Mouse (Mus musculus): Measurements from ENCODE around the gene Sgsm1. TPM values are rescaled to one million over a fixed set of nuclear protein-coding genes. Genes with fewer than 3 reads are reported as not detected.

The Sgsm1 gene
- polyA plus RNA-seq, 1 experiment, result not detected

- no peaks in the 10 kb centered on the region for H3K9me3 ChIP-seq
Measured at GRCm38 (mm10) chr5:113214041-113214440, 96.5 kb downstream of the Sgsm1 start.

GRCm38 (mm10) chr5:113212156-113212835 is 98.3 kb downstream of the Sgsm1 start:
- Histone ChIP-seq H3K36me3 (replicated peaks; ENCODE audit: low read length) (no peaks in the 10 kb centered on the region), H3K9me3 (peaks cover 6% of the 10 kb centered on the region; the same call in 1 of the 2 replicates), H3K4me1 (peaks cover 18% of the 10 kb centered on the region), H3K27me3 (replicated peaks) (peaks cover 92% of the 10 kb centered on the region), H3K4me3 (replicated peaks) (no peak overlapping the region)
- TF ChIP-seq FLI1 (IDR thresholded peaks at IDR 0.05; ENCODE audit: low read length) (no peak), GATA1 (IDR thresholded peaks at IDR 0.05; ENCODE audit: borderline replicate concordance, low read length) (no peak)

More at GRCm38 (mm10) chr5:113214041-113214440, 96.5 kb downstream of the Sgsm1 start:
- TF ChIP-seq FLI1 (IDR thresholded peaks at IDR 0.05; ENCODE audit: low read length), result no peak
- TF ChIP-seq GATA1 (IDR thresholded peaks at IDR 0.05; ENCODE audit: borderline replicate concordance, low read length), result no peak
- Histone ChIP-seq H3K27me3 (replicated peaks) (peaks cover 88% of the 10 kb centered on the region), H3K4me3 (replicated peaks) (no peak overlapping the region), H3K36me3 (replicated peaks; ENCODE audit: low read length) (no peaks in the 10 kb centered on the region), H3K4me1 (peaks cover 11% of the 10 kb centered on the region)

GRCm38 (mm10) chr5:113210314-113210713 is 100.3 kb downstream of the Sgsm1 start:
- no peaks in the 10 kb centered on the region for H3K36me3 ChIP-seq (replicated peaks; ENCODE audit: low read length)
- peaks cover 10% of the 10 kb centered on the region; the same call in 1 of the 2 replicates for H3K9me3 ChIP-seq
- no peak overlapping the region for H3K4me3 ChIP-seq (replicated peaks)
- H3K4me1 ChIP-seq, result peaks cover 38% of the 10 kb centered on the region
- TF ChIP-seq FLI1 (IDR thresholded peaks at IDR 0.05; ENCODE audit: low read length) (no peak), GATA1 (IDR thresholded peaks at IDR 0.05; ENCODE audit: borderline replicate concordance, low read length) (no peak)
- H3K27me3 ChIP-seq (replicated peaks), result peaks cover 90% of the 10 kb centered on the region

- no peak for TF ChIP-seq FLI1 (IDR thresholded peaks at IDR 0.05; ENCODE audit: low read length)
- peaks cover 42% of the 10 kb centered on the region for H3K4me1 ChIP-seq
- peaks cover 12% of the 10 kb centered on the region; the same call in 1 of the 2 replicates for H3K9me3 ChIP-seq
- H3K27me3 ChIP-seq (replicated peaks), result peaks cover 91% of the 10 kb centered on the region
- no peaks in the 10 kb centered on the region for H3K36me3 ChIP-seq (replicated peaks; ENCODE audit: low read length)
- no peak overlapping the region for H3K4me3 ChIP-seq (replicated peaks)
Measured at GRCm38 (mm10) chr5:113209898-113210297, 100.7 kb downstream of the Sgsm1 start.

- no peak overlapping the region for H3K4me3 ChIP-seq (replicated peaks)
- peaks cover 44% of the 10 kb centered on the region for H3K4me1 ChIP-seq
- TF ChIP-seq GATA1 (IDR thresholded peaks at IDR 0.05; ENCODE audit: borderline replicate concordance, low read length) (no peak), FLI1 (IDR thresholded peaks at IDR 0.05; ENCODE audit: low read length) (no peak)
- no peaks in the 10 kb centered on the region for H3K36me3 ChIP-seq (replicated peaks; ENCODE audit: low read length)
- H3K27me3 ChIP-seq (replicated peaks), result peaks cover 92% of the 10 kb centered on the region
- peaks cover 12% of the 10 kb centered on the region; the same call in 1 of the 2 replicates for H3K9me3 ChIP-seq
Measured at GRCm38 (mm10) chr5:113209401-113209750, 101.2 kb downstream of the Sgsm1 start.

GRCm38 (mm10) chr5:113208622-113209400 is 101.8 kb downstream of the Sgsm1 start:
- TF ChIP-seq GATA1 (IDR thresholded peaks at IDR 0.05; ENCODE audit: borderline replicate concordance, low read length) (no peak), FLI1 (IDR thresholded peaks at IDR 0.05; ENCODE audit: low read length) (no peak)
- H3K4me3 ChIP-seq (replicated peaks), result no peak overlapping the region
- H3K9me3 ChIP-seq, result peaks cover 17% of the 10 kb centered on the region
- peaks cover 44% of the 10 kb centered on the region for H3K4me1 ChIP-seq
- H3K27me3 ChIP-seq (replicated peaks), result peaks cover 92% of the 10 kb centered on the region
- H3K36me3 ChIP-seq (replicated peaks; ENCODE audit: low read length), result no peaks in the 10 kb centered on the region

- Histone ChIP-seq H3K4me1 (peaks cover 44% of the 10 kb centered on the region), H3K36me3 (replicated peaks; ENCODE audit: low read length) (no peaks in the 10 kb centered on the region), H3K4me3 (replicated peaks) (no peak overlapping the region), H3K27me3 (replicated peaks) (peaks cover 92% of the 10 kb centered on the region), H3K9me3 (peaks cover 25% of the 10 kb centered on the region)
- TF ChIP-seq FLI1 (IDR thresholded peaks at IDR 0.05; ENCODE audit: low read length) (no peak), GATA1 (IDR thresholded peaks at IDR 0.05; ENCODE audit: borderline replicate concordance, low read length) (no peak)
Measured at GRCm38 (mm10) chr5:113208048-113208447, 102.5 kb downstream of the Sgsm1 start.

- H3K27me3 ChIP-seq (replicated peaks), result peaks cover 90% of the 10 kb centered on the region
- peaks cover 30% of the 10 kb centered on the region for H3K9me3 ChIP-seq
- no peak for TF ChIP-seq GATA1 (IDR thresholded peaks at IDR 0.05; ENCODE audit: borderline replicate concordance, low read length)
- no peak for TF ChIP-seq FLI1 (IDR thresholded peaks at IDR 0.05; ENCODE audit: low read length)
- H3K4me1 ChIP-seq, result peaks cover 44% of the 10 kb centered on the region
- H3K36me3 ChIP-seq (replicated peaks; ENCODE audit: low read length), result no peaks in the 10 kb centered on the region
- peak overlapping the region; percentile 12 for H3K4me3 ChIP-seq (replicated peaks)
Measured at GRCm38 (mm10) chr5:113206670-113207352, 103.8 kb downstream of the Sgsm1 start.

- no peaks in the 10 kb centered on the region for H3K36me3 ChIP-seq (replicated peaks; ENCODE audit: low read length)
- H3K27me3 ChIP-seq (replicated peaks), result peaks cover 81% of the 10 kb centered on the region
- H3K4me3 ChIP-seq (replicated peaks), result no peak overlapping the region
- peaks cover 32% of the 10 kb centered on the region for H3K4me1 ChIP-seq
- peaks cover 30% of the 10 kb centered on the region for H3K9me3 ChIP-seq
- TF ChIP-seq FLI1 (IDR thresholded peaks at IDR 0.05; ENCODE audit: low read length) (no peak), GATA1 (IDR thresholded peaks at IDR 0.05; ENCODE audit: borderline replicate concordance, low read length) (no peak)
Measured at GRCm38 (mm10) chr5:113204193-113204592, 106.4 kb downstream of the Sgsm1 start.

Data from megakaryocyte, embryonic 14.5 days (primary cell).